Mouse (Mus musculus) CH12.LX (cell line): Measurements from ENCODE around the gene Samd10. TPM values are rescaled to one million over a fixed set of nuclear protein-coding genes. Genes with fewer than 3 reads are reported as not detected.
A peak's percentile ranks its signal among the peaks of the same experiment; 100 is the strongest.

Experiments
- DNase-seq: peaks from one replicate; pipeline ENCODE4 v3.0.0-alpha.2; 2013; ENCODE audit errors: extremely low read depth
- H3K27ac ChIP-seq: 2 replicates; pipeline ENCODE4 v1.5.1; 2012; ENCODE audit warnings: low read depth, mild to moderate bottlenecking, control low read depth, moderate library complexity; ENCODE audit not compliant: insufficient read depth
- H3K27me3 ChIP-seq: replicated peaks from 2 replicates; pipeline ENCODE3; 2012; ENCODE audit warnings: inconsistent platforms
- H3K36me3 ChIP-seq, 2 experiments: replicated peaks in 1 of 2; 2 replicates each; pipeline versions ENCODE3 to v1.6.1; 2012; ENCODE audit warnings: inconsistent platforms in 1 of 2, low read length in 1 of 2, mild to moderate bottlenecking in 1 of 2, mixed read lengths in 1 of 2, moderate library complexity in 1 of 2; ENCODE audit not compliant: control insufficient read depth in 1 of 2, insufficient read depth in 1 of 2
- H3K4me1 ChIP-seq, 2 experiments: 2 replicates each; pipeline ENCODE4 v1.6.1; 2012; ENCODE audit warnings: inconsistent platforms in 1 of 2, moderate library complexity in 1 of 2; ENCODE audit not compliant: insufficient read depth in 2 of 2, control insufficient read depth in 1 of 2
- H3K4me2 ChIP-seq: 2 replicates; pipeline ENCODE4 v1.6.1; 2012; ENCODE audit warnings: low read depth, mild to moderate bottlenecking, control low read depth; ENCODE audit not compliant: poor library complexity, insufficient read depth, severe bottlenecking
- H3K4me3 ChIP-seq, 3 experiments: fragments of 150-350 bp in 1 of 3; sonication (generic) in 1 of 3; replicated peaks in 1 of 3; 2 replicates each; pipeline versions ENCODE3 to v1.5.1; 2011 to 2012; ENCODE audit warnings: low read depth in 2 of 3, low read length in 2 of 3, mild to moderate bottlenecking in 2 of 3, moderate library complexity in 2 of 3, control low read depth in 1 of 3, improper control_type of control experiment in 1 of 3, inconsistent platforms in 1 of 3, mixed read lengths in 1 of 3; ENCODE audit not compliant: poor library complexity in 1 of 3
- H3K79me2 ChIP-seq: replicated peaks from 2 replicates; pipeline ENCODE4 v1.6.1; 2012; ENCODE audit warnings: mild to moderate bottlenecking, moderate library complexity; ENCODE audit not compliant: control insufficient read depth, poor library complexity, insufficient read depth, severe bottlenecking; ENCODE audit errors: extremely low read depth
- H3K9ac ChIP-seq: 2 replicates; pipeline ENCODE4 v1.6.1; 2012; ENCODE audit warnings: low read depth, mild to moderate bottlenecking, control low read depth, moderate library complexity; ENCODE audit not compliant: insufficient read depth
- H3K9me3 ChIP-seq: replicated peaks from 2 replicates; pipeline ENCODE3; 2012; ENCODE audit warnings: low read length, inconsistent platforms, mixed read lengths
- BHLHE40 ChIP-seq: IDR thresholded peaks from 2 replicates; pipeline ENCODE4 v1.6.1; 2011; ENCODE audit warnings: mild to moderate bottlenecking, low read depth, low read length, improper control_type of control experiment
- CTCF ChIP-seq, 2 experiments: IDR thresholded peaks in 1 of 2; conservative IDR thresholded peaks in 1 of 2; 2 replicates each; pipeline ENCODE4 v1.5.1; 2011 to 2012; ENCODE audit warnings: low read depth in 2 of 2, low read length in 2 of 2, improper control_type of control experiment in 1 of 2, inconsistent platforms in 1 of 2, mild to moderate bottlenecking in 1 of 2, moderate library complexity in 1 of 2
- E2F4 ChIP-seq: IDR thresholded peaks from 2 replicates; pipeline ENCODE4 v1.6.1; 2011; ENCODE audit warnings: low read depth, low read length, improper control_type of control experiment; ENCODE audit not compliant: insufficient replicate concordance
- ELF1 ChIP-seq: IDR thresholded peaks from 2 replicates; pipeline ENCODE4 v1.6.1; 2014; ENCODE audit warnings: low read depth, mild to moderate bottlenecking, inconsistent platforms, low read length, improper control_type of control experiment
- EP300 ChIP-seq: IDR thresholded peaks from 2 replicates; pipeline ENCODE4 v1.6.1; 2011; ENCODE audit warnings: low read length, improper control_type of control experiment
- ETS1 ChIP-seq: conservative IDR thresholded peaks from 2 replicates; pipeline ENCODE4 v1.6.1; 2012; ENCODE audit warnings: low read depth, mild to moderate bottlenecking, inconsistent platforms, low read length, improper control_type of control experiment, moderate library complexity
- HCFC1 ChIP-seq: IDR thresholded peaks from 2 replicates; pipeline ENCODE4 v1.6.1; 2012; ENCODE audit warnings: low read depth, mild to moderate bottlenecking, inconsistent platforms, low read length, improper control_type of control experiment
- IRF4 ChIP-seq: IDR thresholded peaks from 2 replicates; pipeline ENCODE4 v1.6.1; 2014; ENCODE audit warnings: low read depth, mild to moderate bottlenecking, inconsistent platforms, low read length, improper control_type of control experiment
- JUN ChIP-seq: IDR thresholded peaks from 2 replicates; pipeline ENCODE4 v1.6.1; 2011; ENCODE audit warnings: low read depth, mild to moderate bottlenecking, low read length, improper control_type of control experiment, moderate library complexity; ENCODE audit not compliant: insufficient read depth
- JUND ChIP-seq: conservative IDR thresholded peaks from 2 replicates; pipeline ENCODE4 v1.6.1; 2011; ENCODE audit warnings: low read depth, low read length, improper control_type of control experiment
- MAFK ChIP-seq: IDR thresholded peaks from 2 replicates; pipeline ENCODE4 v1.6.1; 2011; ENCODE audit warnings: low read length, improper control_type of control experiment; ENCODE audit not compliant: insufficient replicate concordance
- MEF2A ChIP-seq: IDR thresholded peaks from 2 replicates; pipeline ENCODE4 v1.6.1; 2014; ENCODE audit warnings: low read depth, mild to moderate bottlenecking, inconsistent platforms, low read length, improper control_type of control experiment, borderline replicate concordance
- NRF1 ChIP-seq: IDR thresholded peaks from 2 replicates; pipeline ENCODE4 v1.6.1; 2014; ENCODE audit warnings: low read depth, mild to moderate bottlenecking, inconsistent platforms, low read length, improper control_type of control experiment, moderate library complexity
- PAX5 ChIP-seq: IDR thresholded peaks from 2 replicates; pipeline ENCODE4 v1.6.1; 2012; ENCODE audit warnings: low read length, inconsistent platforms, mixed read lengths
- POLR2A ChIP-seq: IDR thresholded peaks from 2 replicates; pipeline ENCODE4 v1.6.1; 2011; ENCODE audit warnings: low read depth, mild to moderate bottlenecking, improper control_type of control experiment, low read length
- RAD21 ChIP-seq: IDR thresholded peaks from 2 replicates; pipeline ENCODE4 v1.6.1; 2011; ENCODE audit warnings: low read depth, mild to moderate bottlenecking, low read length, improper control_type of control experiment, moderate library complexity
- RCOR1 ChIP-seq: conservative IDR thresholded peaks from 2 replicates; pipeline ENCODE4 v1.6.1; 2012; ENCODE audit warnings: low read depth, mild to moderate bottlenecking, inconsistent platforms, low read length, improper control_type of control experiment
- SMC3 ChIP-seq: IDR thresholded peaks from 2 replicates; pipeline ENCODE4 v1.6.1; 2011; ENCODE audit warnings: low read depth, low read length, improper control_type of control experiment
- TBP ChIP-seq: conservative IDR thresholded peaks from 2 replicates; pipeline ENCODE4 v1.6.1; 2011; ENCODE audit warnings: low read depth, low read length, improper control_type of control experiment
- UBTF ChIP-seq: IDR thresholded peaks from 2 replicates; pipeline ENCODE4 v1.6.1; 2012; ENCODE audit warnings: low read depth, mild to moderate bottlenecking, inconsistent platforms, low read length, improper control_type of control experiment, moderate library complexity
- ZC3H11A ChIP-seq: IDR thresholded peaks from 2 replicates; pipeline ENCODE4 v1.6.1; 2012; ENCODE audit warnings: low read depth, mild to moderate bottlenecking, inconsistent platforms, low read length, improper control_type of control experiment
- ZMIZ1 ChIP-seq: IDR thresholded peaks from 2 replicates; pipeline ENCODE4 v1.6.1; 2012; ENCODE audit warnings: low read depth, mild to moderate bottlenecking, inconsistent platforms, low read length, improper control_type of control experiment
- ZNF384 ChIP-seq: IDR thresholded peaks from 2 replicates; pipeline ENCODE4 v1.6.1; 2012; ENCODE audit warnings: low read depth, low read length, improper control_type of control experiment, inconsistent platforms
- dilution Hi-C: fragments of 300-500 bp; cut with MboI; formaldehyde crosslinking; loops from 2 replicates; pipeline ENCODE4 v1.14.3; 2020; ENCODE audit warnings: low sequenced_read_pairs; ENCODE audit not compliant: extremely low pct_unique_long_range_greater_than_20kb, extremely low pct_ligation_motif_present
- in situ Hi-C: fragments of 300-500 bp; cut with MboI; formaldehyde crosslinking; loops from 3 replicates; pipeline ENCODE4 v1.14.3; 2019; ENCODE audit warnings: low sequenced_read_pairs, low pct_ligation_motif_present, low pct_unique_long_range_greater_than_20kb, mixed read lengths
- polyA plus RNA-seq: library from polyadenylated mRNA; unstranded; fragments of >175 nt; gene quantifications from 2 replicates; pipeline ENCODE4 v1.2.1, GENCODE M21; 2012; ENCODE audit warnings: low read depth; ENCODE audit not compliant: insufficient read length
- total RNA-seq, 2 experiments: library from RNA; depleted of rRNA; stranded (reverse); fragments of 300-350 nt in 1 of 2; fragments of >200 nt in 1 of 2; gene quantifications; 2 replicates each; pipeline ENCODE4 v1.2.3; 2012 to 2014

The Samd10 gene
- total and polyA plus RNA-seq, 3 experiments: 0.32 to 3.8 (median 0.66) TPM

GRCm38 (mm10) chr2:181593937-181594336 is 5.1 kb downstream of the Samd10 start:
- no peak overlapping the region for H3K4me2 ChIP-seq
- in situ Hi-C loops (no loop called here), dilution Hi-C loops (no loop called here)
- H3K27me3 ChIP-seq: peaks cover 15% of the 10 kb centered on the region
- peaks cover 7 to 26% of the 10 kb centered on the region in 2 experiments for H3K4me1 ChIP-seq
- no peak overlapping the region for H3K4me3 ChIP-seq
- H3K36me3 ChIP-seq: peaks cover 15 to 19% of the 10 kb centered on the region in 2 experiments
- H3K9me3 ChIP-seq: no peaks in the 10 kb centered on the region
- H3K9ac ChIP-seq: no peak overlapping the region
- H3K27ac ChIP-seq: no peak overlapping the region
- H3K79me2 ChIP-seq: peaks cover 3% of the 10 kb centered on the region; the same call in 1 of the 2 replicates
- TF ChIP-seq RAD21 (no peak; the same call in 1 of the 2 replicates), CTCF (conservative IDR thresholded peaks at IDR 0.05 in 1 of 2, IDR thresholded peaks at IDR 0.05 in 1 of 2; ENCODE audit: low read depth in 2 of 2, low read length in 2 of 2) (peak in 1 of 2 experiments; percentile 22; a peak in 1 of 4 replicates), ZNF384 (no peak), PAX5 (no peak), BHLHE40 (no peak), MAFK (no peak), TBP (no peak)
- no peak for DNase-seq

GRCm38 (mm10) chr2:181593042-181593421 is 6.0 kb downstream of the Samd10 start:
- Histone ChIP-seq H3K9me3 (no peaks in the 10 kb centered on the region), H3K79me2 (peaks cover 3% of the 10 kb centered on the region; the same call in 1 of the 2 replicates), H3K4me1 (peaks cover 7 to 21% of the 10 kb centered on the region in 2 experiments), H3K4me2 (peak overlapping the region; percentile 39), H3K27ac (peak overlapping the region; percentile 47), H3K27me3 (peaks cover 7% of the 10 kb centered on the region), H3K36me3 (peaks cover 22 to 28% of the 10 kb centered on the region in 2 experiments), H3K9ac (peak overlapping the region; percentile 83), H3K4me3 (peak overlapping the region; percentile 77 to 93 (median 88))
- dilution Hi-C loops: no loop called here
- TF ChIP-seq ZNF384 (0 out of 2 replicates have a peak, but pooled peaks have one; percentile 15), MEF2A (no peak), ZC3H11A (no peak), BHLHE40 (no peak)
- in situ Hi-C loops: no loop called here
- DNase-seq: peak; percentile 20

GRCm38 (mm10) chr2:181592231-181593041 is 6.6 kb downstream of the Samd10 start, which contains the start of gene Zfp512b:
TSS of gene Zfp512b (minus strand) at chr2:181592803.
- in situ Hi-C loops (no loop called here), dilution Hi-C loops (no loop called here)
- peak within 1 kb of the TSS; percentile 77 to 93 (median 88) for H3K4me3 ChIP-seq
- H3K9me3 ChIP-seq: no peaks in the 10 kb centered on the region
- peak within 1 kb of the TSS; percentile 60 for H3K4me2 ChIP-seq
- H3K27me3 ChIP-seq: peaks cover 2% of the 10 kb centered on the region
- H3K79me2 ChIP-seq: peaks cover 3% of the 10 kb centered on the region; the same call in 1 of the 2 replicates
- peak; percentile 64 for DNase-seq
- H3K4me1 ChIP-seq: peaks cover 7 to 21% of the 10 kb centered on the region in 2 experiments
- peak within 1 kb of the TSS; percentile 83 for H3K9ac ChIP-seq
- peaks cover 27 to 34% of the 10 kb centered on the region in 2 experiments for H3K36me3 ChIP-seq
- peak within 1 kb of the TSS; percentile 47 for H3K27ac ChIP-seq
- peak; percentile 41; the same call in 1 of the 2 replicates for TF ChIP-seq ZMIZ1
- TF ChIP-seq ZC3H11A: no peak
- TF ChIP-seq POLR2A: peak; percentile 94
- TF ChIP-seq NRF1: peak; percentile 78
- TF ChIP-seq E2F4: no peak
- no peak for TF ChIP-seq JUN
- no peak for TF ChIP-seq IRF4
- no peak for TF ChIP-seq RCOR1
- no peak for TF ChIP-seq TBP
- TF ChIP-seq HCFC1: peak; percentile 57
- no peak for TF ChIP-seq JUND
- no peak for TF ChIP-seq EP300
- TF ChIP-seq MEF2A: no peak
- no peak for TF ChIP-seq UBTF
- TF ChIP-seq ELF1: no peak
- TF ChIP-seq SMC3: no peak
- no peak for TF ChIP-seq ETS1
